Mouse (Mus musculus) liver, embryonic 12.5 days (tissue): Measurements from ENCODE around the gene Bhmt. TPM values are rescaled to one million over a fixed set of nuclear protein-coding genes. Genes with fewer than 3 reads are reported as not detected.

ENCODE experiments used
- ATAC-seq: fragments of 200-750 bp; cut with Nextera tagmentation; 2 replicates; pipeline ENCODE4 v1.8.0; 2017; ENCODE audit warnings: moderate number of reproducible peaks, mild to moderate bottlenecking, moderate library complexity
- H3K27ac ChIP-seq: fragments of 300-500 bp; sonication (generic); 2 replicates; pipeline ENCODE4 v1.5.1; 2016; ENCODE audit warnings: mild to moderate bottlenecking
- H3K27me3 ChIP-seq: fragments of 300-500 bp; sonication (generic); replicated peaks from 2 replicates; pipeline ENCODE4 v1.6.1; 2016; ENCODE audit warnings: mild to moderate bottlenecking, moderate library complexity
- H3K36me3 ChIP-seq: fragments of 300-500 bp; sonication (generic); 2 replicates; pipeline ENCODE4 v1.6.1; 2016; ENCODE audit warnings: mild to moderate bottlenecking, moderate library complexity
- H3K4me1 ChIP-seq: fragments of 300-500 bp; sonication (generic); 2 replicates; pipeline ENCODE4 v1.6.1; 2016
- H3K4me2 ChIP-seq: fragments of 300-500 bp; sonication (generic); 2 replicates; pipeline ENCODE4 v1.6.1; 2016; ENCODE audit warnings: mild to moderate bottlenecking, moderate library complexity
- H3K4me3 ChIP-seq: fragments of 300-500 bp; sonication (generic); 2 replicates; pipeline ENCODE4 v1.5.1; 2016; ENCODE audit warnings: mild to moderate bottlenecking, moderate library complexity
- H3K9ac ChIP-seq: fragments of 300-500 bp; sonication (generic); 2 replicates; pipeline ENCODE4 v1.6.1; 2016; ENCODE audit warnings: mild to moderate bottlenecking, moderate library complexity
- H3K9me3 ChIP-seq: fragments of 300-500 bp; sonication (generic); replicated peaks from 2 replicates; pipeline ENCODE4 v1.6.1; 2016; ENCODE audit warnings: mild to moderate bottlenecking, moderate library complexity
- WGBS: fragments of 180-500 bp; shearing (Covaris S2); methylation state at CpG from one replicate; pipeline ENCODE4 v1.1.7; 2016; ENCODE audit not compliant: insufficient replicate concordance; 5-methylcytosine and 5-hydroxymethylcytosine counted together
- polyA plus RNA-seq: library from polyadenylated mRNA; unstranded; fragments of >200 nt; fragmentation: Nextera tagmentation; extraction: Ambion mirVana; gene quantifications from 2 replicates; pipeline ENCODE4 v1.2.1, GENCODE M21; 2016

The Bhmt gene
- polyA plus RNA-seq, 1 experiment from 2014 or later = 25.4 TPM

GRCm38 (mm10) chr13:93639636-93640035, 1.9 kb upstream of the Bhmt start:
- ATAC-seq = no peak
- no peak overlapping the region for H3K4me2 ChIP-seq
- H3K4me3 ChIP-seq = no peak overlapping the region
- H3K9ac ChIP-seq = no peak overlapping the region
- H3K4me1 ChIP-seq = no peaks in the 10 kb centered on the region
- H3K27ac ChIP-seq = no peak overlapping the region
- no peaks in the 10 kb centered on the region for H3K36me3 ChIP-seq
- H3K9me3 ChIP-seq = no peaks in the 10 kb centered on the region
- no peaks in the 10 kb centered on the region for H3K27me3 ChIP-seq
- WGBS = 50% methylated on average over 4 of the region's 4 CpGs

GRCm38 (mm10) chr13:93636561-93636960, 1.2 kb downstream of the Bhmt start:
- Histone ChIP-seq H3K27me3 (no peaks in the 10 kb centered on the region), H3K4me1 (no peaks in the 10 kb centered on the region), H3K4me2 (peak overlapping the region; percentile 33), H3K9ac (no peak overlapping the region), H3K9me3 (no peaks in the 10 kb centered on the region), H3K36me3 (no peaks in the 10 kb centered on the region), H3K4me3 (0 out of 2 replicates have a peak overlapping the region, but pooled peaks have one; percentile 1), H3K27ac (no peak overlapping the region)
- no peak for ATAC-seq
- WGBS = 74% methylated on average over 1 of the region's 1 CpGs

- 60% methylated on average over 5 of the region's 5 CpGs for WGBS
- H3K4me2 ChIP-seq = no peak overlapping the region
- no peak overlapping the region for H3K9ac ChIP-seq
- H3K36me3 ChIP-seq = no peaks in the 10 kb centered on the region
- H3K27ac ChIP-seq = no peak overlapping the region
- no peaks in the 10 kb centered on the region for H3K4me1 ChIP-seq
- no peak overlapping the region for H3K4me3 ChIP-seq
- no peak for ATAC-seq
- H3K9me3 ChIP-seq = no peaks in the 10 kb centered on the region
- H3K27me3 ChIP-seq = no peaks in the 10 kb centered on the region
Measured at GRCm38 (mm10) chr13:93632927-93633326, 4.8 kb downstream of the Bhmt start.

- Histone ChIP-seq H3K9me3 (no peaks in the 10 kb centered on the region), H3K27ac (no peak overlapping the region), H3K9ac (no peak overlapping the region), H3K27me3 (no peaks in the 10 kb centered on the region), H3K4me1 (no peaks in the 10 kb centered on the region), H3K4me3 (no peak overlapping the region), H3K36me3 (no peaks in the 10 kb centered on the region), H3K4me2 (no peak overlapping the region)
- ATAC-seq = no peak; the same call in 1 of the 2 replicates
- WGBS = 65% methylated on average over 10 of the region's 10 CpGs
Measured at GRCm38 (mm10) chr13:93630941-93631705, 6.6 kb downstream of the Bhmt start.

GRCm38 (mm10) chr13:93628861-93629260, 8.9 kb downstream of the Bhmt start:
- Histone ChIP-seq H3K4me3 (no peak overlapping the region), H3K27ac (no peak overlapping the region), H3K4me1 (no peaks in the 10 kb centered on the region), H3K27me3 (no peaks in the 10 kb centered on the region), H3K9ac (no peak overlapping the region), H3K4me2 (no peak overlapping the region), H3K36me3 (no peaks in the 10 kb centered on the region), H3K9me3 (no peaks in the 10 kb centered on the region)
- ATAC-seq = no peak
- 53% methylated on average over 6 of the region's 6 CpGs for WGBS

- no peak overlapping the region for H3K4me3 ChIP-seq
- H3K27ac ChIP-seq = no peak overlapping the region
- H3K9me3 ChIP-seq = no peaks in the 10 kb centered on the region
- no peaks in the 10 kb centered on the region for H3K4me1 ChIP-seq
- no peak overlapping the region for H3K9ac ChIP-seq
- WGBS = 65% methylated on average over 4 of the region's 6 CpGs
- H3K27me3 ChIP-seq = no peaks in the 10 kb centered on the region
- no peak for ATAC-seq
- no peak overlapping the region for H3K4me2 ChIP-seq
- no peaks in the 10 kb centered on the region for H3K36me3 ChIP-seq
Measured at GRCm38 (mm10) chr13:93614361-93614948, 23.3 kb downstream of the Bhmt start.

- H3K27me3 ChIP-seq = no peaks in the 10 kb centered on the region
- no peak overlapping the region for H3K9ac ChIP-seq
- H3K27ac ChIP-seq = no peak overlapping the region
- ATAC-seq = no peak
- no peak overlapping the region for H3K4me2 ChIP-seq
- H3K4me1 ChIP-seq = no peaks in the 10 kb centered on the region
- no peaks in the 10 kb centered on the region for H3K9me3 ChIP-seq
- 57% methylated on average over 4 of the region's 4 CpGs for WGBS
- H3K36me3 ChIP-seq = no peaks in the 10 kb centered on the region
- H3K4me3 ChIP-seq = no peak overlapping the region
Measured at GRCm38 (mm10) chr13:93613771-93614170, 24.0 kb downstream of the Bhmt start.

- H3K27ac ChIP-seq = no peak overlapping the region
- WGBS = 52% methylated on average over 19 of the region's 19 CpGs
- ATAC-seq = no peak
- H3K9me3 ChIP-seq = no peaks in the 10 kb centered on the region
- no peaks in the 10 kb centered on the region for H3K36me3 ChIP-seq
- H3K4me1 ChIP-seq = no peaks in the 10 kb centered on the region
- H3K27me3 ChIP-seq = no peaks in the 10 kb centered on the region
- no peak overlapping the region for H3K4me2 ChIP-seq
- H3K4me3 ChIP-seq = no peak overlapping the region
- H3K9ac ChIP-seq = no peak overlapping the region
Measured at GRCm38 (mm10) chr13:93612660-93613607, 24.8 kb downstream of the Bhmt start.

GRCm38 (mm10) chr13:93608476-93608875, 29.3 kb downstream of the Bhmt start:
- no peak overlapping the region for H3K27ac ChIP-seq
- WGBS = 54% methylated on average over 2 of the region's 2 CpGs

GRCm38 (mm10) chr13:93607701-93608100, 30.1 kb downstream of the Bhmt start:
- H3K4me2 ChIP-seq = no peak overlapping the region
- 74% methylated on average over 3 of the region's 3 CpGs for WGBS
- no peaks in the 10 kb centered on the region for H3K9me3 ChIP-seq
- H3K27me3 ChIP-seq = no peaks in the 10 kb centered on the region
- H3K4me3 ChIP-seq = no peak overlapping the region
- no peaks in the 10 kb centered on the region for H3K36me3 ChIP-seq
- H3K4me1 ChIP-seq = no peaks in the 10 kb centered on the region
- ATAC-seq = no peak
- no peak overlapping the region for H3K27ac ChIP-seq
- no peak overlapping the region for H3K9ac ChIP-seq

More at GRCm38 (mm10) chr13:93608476-93608875, 29.3 kb downstream of the Bhmt start:
- Histone ChIP-seq H3K36me3 (no peaks in the 10 kb centered on the region), H3K9ac (no peak overlapping the region), H3K4me1 (no peaks in the 10 kb centered on the region), H3K4me3 (no peak overlapping the region), H3K4me2 (no peak overlapping the region), H3K9me3 (no peaks in the 10 kb centered on the region), H3K27me3 (no peaks in the 10 kb centered on the region)
- ATAC-seq = no peak

GRCm38 (mm10) chr13:93606868-93607578, 30.7 kb downstream of the Bhmt start:
- WGBS = 74% methylated on average over 13 of the region's 13 CpGs
- Histone ChIP-seq H3K27me3 (no peaks in the 10 kb centered on the region), H3K27ac (no peak overlapping the region), H3K4me2 (no peak overlapping the region), H3K36me3 (no peaks in the 10 kb centered on the region), H3K9me3 (no peaks in the 10 kb centered on the region), H3K9ac (no peak overlapping the region), H3K4me1 (no peaks in the 10 kb centered on the region), H3K4me3 (no peak overlapping the region)
- no peak for ATAC-seq
